Mouse (Mus musculus): Measurements from ENCODE around the gene Ugcg.

The Ugcg gene

DNA sequence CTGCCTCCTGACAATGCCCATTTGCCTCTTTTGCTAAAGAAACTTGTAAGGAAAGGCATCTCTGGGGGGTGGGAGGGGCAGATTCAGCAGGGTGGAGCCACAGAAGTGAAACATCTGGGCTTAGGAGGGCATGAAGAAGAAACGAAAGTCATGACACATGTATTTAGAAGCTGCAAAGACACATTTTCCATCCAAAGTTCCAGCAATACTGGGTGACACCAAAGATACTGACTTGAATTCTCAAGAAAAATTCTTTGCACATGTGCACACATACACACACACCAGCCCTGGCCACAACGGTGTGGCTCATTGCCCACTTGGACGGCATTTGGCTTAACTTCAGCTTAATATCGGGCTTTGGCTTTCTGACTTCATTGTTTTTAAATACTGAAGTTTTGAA is 35.8 kb downstream of the Ugcg start:
- no peak for DNase-seq (ENCODE audit: low spot score)

GRCm38 (mm10) chr4:59227047-59227446 is 38.0 kb downstream of the Ugcg start:
- DNase-seq (ENCODE audit: low spot score) = no peak

- no peak for DNase-seq (ENCODE audit: low spot score)
Observed at GRCm38 (mm10) chr4:59228951-59229350, 39.9 kb downstream of the Ugcg start.

DNA sequence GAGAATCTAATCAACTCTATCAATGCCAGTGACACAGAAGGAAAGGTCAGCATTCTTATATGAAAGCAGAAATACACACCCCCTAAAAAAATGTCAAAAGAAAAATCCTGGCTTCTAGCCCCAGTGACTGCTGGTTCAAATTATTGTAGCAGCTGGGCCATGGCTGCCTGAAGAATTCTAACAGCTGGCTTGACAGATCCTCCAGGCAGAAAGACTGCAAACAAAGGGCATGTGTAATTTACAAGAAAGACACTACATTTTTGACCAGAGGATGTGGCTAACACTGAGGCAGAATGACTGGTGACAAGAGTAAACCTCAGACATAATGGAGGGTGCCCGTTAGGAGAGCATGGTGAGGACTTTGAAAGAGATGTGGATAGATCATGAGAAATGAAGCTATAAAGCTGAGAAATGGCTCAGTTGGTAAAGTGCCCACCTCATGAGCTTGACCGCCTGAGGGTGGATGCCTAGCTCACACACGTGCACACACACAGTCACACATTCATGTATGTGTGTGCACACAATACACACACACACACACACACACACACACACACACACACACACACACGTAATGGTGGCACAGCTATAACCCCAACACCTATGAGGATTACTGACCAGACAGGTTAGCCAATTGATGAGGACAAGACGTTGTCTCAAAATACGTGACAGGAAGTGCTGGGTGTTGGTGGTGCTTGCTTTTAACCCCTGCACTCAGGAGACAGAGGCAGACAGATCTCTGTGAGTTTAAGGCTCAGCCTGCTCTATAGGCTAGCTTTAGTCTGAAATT is 42.4 kb downstream of the Ugcg start:
- DNase-seq (ENCODE audit: low spot score) = no peak

GRCm38 (mm10) chr4:59234014-59234413 is 45.0 kb downstream of the Ugcg start:
- DNase-seq (ENCODE audit: low spot score) = no peak

DNA sequence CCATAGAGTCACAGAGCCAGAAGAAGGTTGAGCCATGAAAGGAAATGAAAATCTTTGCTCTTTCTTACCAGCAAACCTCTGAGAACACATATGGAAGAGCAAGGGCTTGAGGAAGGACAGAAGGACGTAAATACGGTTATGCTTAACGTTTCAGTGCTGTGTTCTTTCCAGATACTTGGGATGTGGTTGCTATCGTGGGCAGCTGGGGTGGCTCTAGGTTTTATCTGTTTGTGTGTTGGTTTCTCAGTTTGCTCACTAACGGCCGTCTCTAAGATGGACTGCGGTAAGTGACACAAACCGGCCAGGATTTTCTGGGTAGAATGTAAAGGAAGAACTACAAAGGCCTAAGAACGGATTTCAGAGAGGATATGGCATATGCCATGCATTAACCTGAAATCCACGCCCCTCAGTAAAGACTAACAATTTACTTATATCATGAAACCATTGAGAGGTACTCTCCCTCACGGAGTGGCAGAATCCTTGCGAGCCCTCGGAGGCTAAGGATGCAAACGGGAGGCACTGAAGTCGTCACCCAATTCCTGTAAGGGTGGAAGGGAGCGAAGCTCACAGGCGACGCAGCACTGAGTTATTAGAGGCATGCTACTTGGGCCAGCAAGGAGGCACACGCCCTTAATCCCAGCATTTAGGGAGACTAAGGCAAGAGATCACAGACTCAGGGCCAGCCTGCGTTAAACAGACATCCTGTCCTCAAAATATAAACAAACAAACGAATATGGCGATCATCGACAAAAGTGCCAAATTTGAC is 45.6 kb downstream of the Ugcg start:
- no peak for DNase-seq (ENCODE audit: low spot score)

DNA sequence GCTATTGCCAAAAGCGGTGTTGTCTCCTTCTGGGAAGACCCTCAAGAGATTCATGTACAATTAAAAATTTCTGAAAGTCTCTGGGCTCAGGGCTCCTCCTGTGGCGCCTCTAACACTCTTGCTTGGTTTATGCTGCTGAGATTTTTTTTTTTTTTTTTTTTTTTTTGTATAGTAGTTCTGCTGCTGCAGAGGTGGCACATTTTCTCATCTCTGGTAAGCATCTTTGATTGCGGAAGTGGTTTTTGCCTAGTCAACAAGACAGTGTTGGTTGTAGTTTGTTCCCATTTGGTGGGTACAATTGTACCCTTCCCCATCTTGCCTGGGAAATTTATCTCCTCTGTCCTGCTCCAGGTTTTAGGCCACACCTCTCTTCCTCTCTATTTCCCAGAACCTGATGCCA is 47.3 kb downstream of the Ugcg start:
- no peak for DNase-seq (ENCODE audit: low spot score)

DNA sequence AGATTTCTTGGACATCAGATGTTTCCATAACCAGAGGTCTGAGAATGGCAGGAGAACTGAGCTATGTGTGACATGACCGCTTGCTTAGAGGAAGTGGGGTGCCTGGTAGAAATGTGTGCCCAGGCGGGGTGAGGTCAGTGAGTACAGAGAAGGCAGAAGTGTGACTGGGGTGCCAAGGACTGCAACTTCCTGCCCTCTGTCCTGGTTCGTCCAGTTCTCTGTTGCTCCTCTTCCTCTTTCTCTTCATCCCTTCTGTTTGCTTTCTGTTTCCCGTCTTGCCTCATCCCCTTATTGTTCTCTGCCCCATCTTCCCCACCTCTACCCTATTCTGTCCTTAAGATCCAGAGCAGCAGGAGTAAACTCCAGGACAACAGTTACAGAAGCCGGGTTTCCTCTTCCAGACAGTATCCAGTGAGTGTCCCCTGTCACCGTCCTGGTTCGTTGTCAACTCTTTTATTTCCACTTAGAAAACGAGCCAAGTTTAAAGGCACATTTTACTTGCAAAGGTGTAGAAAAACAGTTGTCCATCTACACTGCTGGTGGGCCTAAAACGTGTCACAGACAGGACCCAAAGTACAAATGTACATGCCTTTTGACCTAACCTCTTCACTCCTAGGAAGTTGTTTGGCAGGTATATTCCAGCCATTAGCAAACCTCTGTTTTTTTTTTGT is 49.7 kb downstream of the Ugcg start:
- no peak for DNase-seq (ENCODE audit: low spot score)

GRCm38 (mm10) chr4:59239312-59239728 is 50.3 kb downstream of the Ugcg start:
- DNase-seq (ENCODE audit: low spot score) = peak; percentile 13

GRCm38 (mm10) chr4:59240160-59240559 is 51.1 kb downstream of the Ugcg start:
- DNase-seq (ENCODE audit: low spot score) = no peak

- DNase-seq (ENCODE audit: low spot score) = no peak
Observed at GRCm38 (mm10) chr4:59241096-59241495, 52.0 kb downstream of the Ugcg start.

DNA sequence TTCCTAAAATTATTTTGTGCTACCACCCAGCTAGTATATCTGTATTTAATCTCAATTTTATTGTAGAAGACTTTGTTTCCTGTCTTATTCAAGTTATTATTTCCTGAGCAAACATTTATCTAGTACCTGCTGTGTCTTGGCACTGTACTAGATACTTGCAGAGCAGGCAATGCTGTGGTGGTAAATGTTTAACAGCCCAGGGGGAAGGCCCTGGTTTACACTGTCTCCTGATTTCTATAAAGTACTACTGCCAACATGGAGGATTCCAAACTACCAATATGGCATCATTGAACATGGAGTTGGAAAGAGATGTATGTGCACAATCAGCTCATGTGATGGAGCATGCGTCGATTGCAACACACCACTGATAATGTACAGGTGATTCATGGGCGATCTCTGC is 53.2 kb downstream of the Ugcg start:
- no peak for DNase-seq (ENCODE audit: low spot score)

DNA sequence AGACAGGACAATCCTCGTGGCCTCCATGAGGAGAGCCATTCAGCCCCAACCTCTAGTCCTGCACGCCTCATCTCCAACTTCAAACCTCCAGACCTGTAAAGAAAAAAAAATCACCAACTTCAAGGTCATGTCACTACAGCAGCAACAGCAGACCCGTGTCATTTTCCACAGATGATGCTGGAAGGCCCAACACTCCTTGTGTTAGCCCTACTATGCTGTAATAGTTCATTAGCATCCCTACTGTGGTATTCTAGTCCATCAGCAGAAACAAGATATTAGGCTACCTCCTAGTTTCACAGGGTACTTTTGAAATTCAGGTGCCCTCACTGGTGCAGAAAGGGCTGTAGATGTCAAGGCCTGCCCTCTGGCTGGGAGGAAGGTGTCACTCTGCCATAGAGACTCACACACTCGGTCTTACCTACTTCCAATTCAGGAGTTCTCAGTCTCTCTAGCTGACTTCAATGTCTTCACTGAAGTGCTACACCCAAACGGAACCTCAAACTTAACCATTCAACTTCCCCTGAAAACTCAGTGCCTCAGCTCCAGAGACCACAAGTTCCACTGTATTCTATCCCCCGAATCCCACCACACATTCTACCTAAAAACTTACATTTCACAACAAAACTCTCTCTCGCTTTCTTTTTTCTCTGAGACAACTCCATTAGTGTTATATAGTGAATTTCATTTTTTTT is 54.9 kb downstream of the Ugcg start:
- no peak for DNase-seq (ENCODE audit: low spot score)

DNA sequence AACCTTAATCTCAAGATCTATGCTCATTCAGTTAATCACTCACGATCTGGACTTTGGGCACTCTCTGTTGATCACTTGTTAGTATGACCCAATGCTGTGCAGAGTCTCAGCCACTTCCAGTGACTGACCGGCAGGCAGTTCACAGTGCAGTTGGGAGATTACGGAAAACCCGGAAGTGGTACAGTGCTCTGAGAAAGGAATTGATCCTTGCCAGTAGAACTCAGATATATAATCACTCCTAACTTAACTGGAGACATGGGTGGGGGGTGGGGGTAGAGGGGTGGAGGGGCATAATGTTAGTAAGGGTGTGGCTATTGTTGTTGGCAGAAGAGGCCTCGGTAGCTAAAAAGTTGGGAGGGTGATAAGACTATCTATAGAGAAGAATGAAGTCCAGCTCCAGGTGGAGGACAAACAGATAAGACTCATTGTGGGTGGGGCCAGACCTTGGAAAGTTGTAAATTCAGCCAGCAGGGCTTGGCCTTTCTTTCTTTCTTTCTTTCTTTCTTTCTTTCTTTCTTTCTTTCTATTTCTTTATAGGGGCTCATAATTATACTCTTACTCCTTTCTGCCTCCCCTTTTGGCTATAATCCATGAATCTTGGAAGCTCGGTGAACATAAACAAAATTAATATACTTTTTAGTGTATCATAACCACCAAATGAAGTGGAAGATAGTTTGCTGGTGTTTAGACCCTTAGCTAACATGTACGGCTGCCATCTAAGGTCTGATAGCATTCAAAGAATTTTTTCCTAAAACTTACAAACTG is 55.9 kb downstream of the Ugcg start:
- DNase-seq (ENCODE audit: low spot score) = no peak

DNA sequence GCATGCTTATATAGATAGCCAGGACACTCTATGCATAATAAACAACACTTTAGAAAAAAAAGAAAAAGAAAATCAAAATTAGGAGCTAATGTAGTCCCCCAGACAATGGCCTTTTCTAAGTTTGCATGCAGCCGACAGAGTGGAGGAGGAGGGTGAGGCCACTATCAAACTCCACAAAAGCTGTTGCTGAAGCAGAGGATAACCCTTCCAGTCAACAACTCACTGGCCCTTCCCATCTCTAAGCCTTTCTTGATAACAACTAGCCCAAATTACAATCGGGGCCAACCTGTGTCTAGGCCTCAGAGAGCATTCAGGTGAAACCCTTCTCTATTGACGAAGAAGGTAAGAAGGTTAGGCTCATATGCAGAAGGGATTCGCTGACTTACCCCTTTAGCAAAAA is 56.7 kb downstream of the Ugcg start:
- DNase-seq (ENCODE audit: low spot score) = no peak

- DNase-seq (ENCODE audit: low spot score) = no peak
Observed at GRCm38 (mm10) chr4:59247545-59247944, 58.5 kb downstream of the Ugcg start.

DNA sequence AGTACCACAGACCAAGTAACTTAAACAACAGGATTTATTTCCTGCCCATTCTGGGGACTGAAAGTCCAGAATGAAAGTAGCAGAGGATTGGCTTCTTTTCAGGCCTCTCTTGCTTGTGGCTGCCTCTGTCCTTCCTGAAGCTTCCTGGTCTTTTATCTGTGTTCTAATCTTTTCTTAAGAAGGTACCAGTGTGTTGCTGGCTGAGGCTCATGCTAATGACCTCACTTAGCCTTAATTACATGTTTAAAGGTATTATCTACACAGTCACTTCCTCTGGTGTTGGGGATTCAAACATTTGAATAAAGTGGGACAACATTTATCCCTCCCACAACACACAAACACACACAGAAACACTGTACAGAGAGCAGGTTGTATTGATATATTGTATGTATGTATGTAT is 59.0 kb downstream of the Ugcg start:
- DNase-seq (ENCODE audit: low spot score) = no peak

DNA sequence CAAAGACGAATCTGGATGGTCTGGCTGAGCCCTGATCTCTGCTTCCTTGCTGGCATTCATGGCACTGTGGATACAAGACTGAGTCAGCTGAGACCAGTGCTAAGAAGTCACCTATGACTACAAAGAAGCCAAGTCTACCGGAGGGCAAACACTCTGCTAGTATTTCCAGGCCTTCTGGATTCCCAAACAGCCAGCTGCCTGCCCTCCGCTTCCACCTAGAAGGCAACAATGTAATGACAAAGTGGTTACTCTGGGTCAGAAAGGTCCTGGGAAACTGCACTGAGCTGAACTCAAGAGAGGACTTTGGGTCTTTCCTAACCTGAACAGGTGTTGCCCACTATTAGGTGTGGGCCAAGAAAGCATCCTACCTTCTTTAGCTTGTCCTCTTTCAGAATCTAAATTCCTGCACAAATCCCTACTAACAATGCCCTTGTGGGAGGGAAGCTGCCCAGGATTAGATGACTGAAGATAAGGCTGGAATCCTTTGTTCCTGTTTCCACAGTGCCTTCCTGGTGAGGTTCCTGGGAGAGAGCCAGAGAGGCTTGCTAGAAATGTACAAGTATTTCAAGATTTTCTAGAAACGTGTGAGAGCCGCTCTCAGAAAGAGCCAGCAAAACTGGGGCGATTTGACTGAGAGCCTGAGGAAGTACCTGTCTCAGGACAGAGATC is 63.5 kb downstream of the Ugcg start:
- DNase-seq (ENCODE audit: low spot score) = no peak

GRCm38 (mm10) chr4:59253055-59253434 is 64.0 kb downstream of the Ugcg start:
- no peak for DNase-seq (ENCODE audit: low spot score)

DNA sequence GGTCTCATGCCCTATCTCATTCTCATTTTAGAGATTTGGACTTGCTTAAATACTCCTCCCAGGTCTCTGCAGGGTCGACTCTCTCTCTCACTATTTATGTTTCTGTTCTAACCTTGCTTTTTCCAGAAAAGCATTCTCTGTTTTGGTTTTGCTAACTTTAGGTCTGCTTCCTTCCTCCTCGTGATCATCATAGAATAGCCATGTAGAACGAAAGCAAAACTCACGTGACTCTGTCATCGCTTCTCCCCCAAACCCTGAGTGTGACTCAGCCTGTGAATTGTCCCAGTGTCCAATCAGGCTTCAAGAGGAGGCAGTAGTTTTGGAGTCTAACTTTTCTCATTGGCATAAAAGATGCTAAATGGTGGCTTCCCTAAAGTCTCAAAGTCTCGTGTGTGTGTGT is 65.3 kb downstream of the Ugcg start:
- DNase-seq (ENCODE audit: low spot score) = no peak

DNA sequence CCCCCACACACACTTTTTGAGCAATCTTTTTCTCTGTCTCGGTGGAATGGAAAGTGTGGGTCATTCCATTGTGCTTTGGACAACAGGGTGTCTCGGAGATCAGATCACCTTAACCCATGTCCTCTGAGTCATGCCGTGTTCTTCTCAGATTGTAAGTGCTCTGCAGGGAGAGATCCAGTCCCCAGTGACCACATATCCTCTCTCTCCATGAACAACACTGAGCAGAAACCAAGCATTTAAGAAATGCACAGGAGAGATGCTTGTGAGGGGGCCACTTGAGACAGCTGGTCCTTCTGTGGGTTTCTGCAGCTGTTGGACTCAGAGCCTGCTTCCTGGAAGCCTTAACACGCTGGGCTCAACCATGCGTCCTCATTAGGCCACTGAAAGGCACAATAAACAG is 66.9 kb downstream of the Ugcg start:
- DNase-seq (ENCODE audit: low spot score) = no peak
